Comparison of ENCODE assay signal across 11 mouse cellular contexts in the genomic region with DNA sequence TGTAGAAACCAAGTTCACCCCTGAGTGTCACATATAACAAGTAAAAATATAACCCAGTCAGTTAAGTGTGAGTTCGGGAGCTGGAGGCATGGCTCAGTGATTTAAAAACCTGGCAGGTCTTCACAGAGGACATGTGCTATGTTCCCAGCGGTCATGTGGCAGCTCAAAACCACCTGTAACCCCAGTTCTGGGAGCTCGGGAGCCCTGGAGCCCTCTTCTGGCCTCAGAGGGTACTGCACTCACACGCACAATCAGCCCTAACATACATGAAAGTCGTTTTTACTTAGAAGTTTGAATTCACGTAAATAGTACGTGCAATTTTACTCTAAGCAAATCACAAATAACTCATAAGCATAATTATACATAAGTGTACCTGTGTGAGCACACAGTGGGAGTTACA.
DNase-seq lines count a peak whose midpoint lies in the region; ATAC-seq and TF ChIP-seq lines count a peak whose summit lies in the region.
"Had no signal": no experiment of that assay in that cellular context is flagged by ENCODE, and none has a peak within 500 bp of the region (broad histone marks: within the 10 kb centered on the region; RNA-seq: fewer than 3 reads in every experiment).

No protein-coding gene starts in this region.

- no peak for DNase-seq in layer of hippocampus, adult 2 months (ENCODE audit: low spot score in 2 of 2)
- no peak for DNase-seq in layer of hippocampus, postnatal 25 days (ENCODE audit: extremely low spot score in 1 of 2, low spot score in 1 of 2)
- DNase-seq in 416B (ENCODE audit: low read depth): peak; percentile 6
- DNase-seq in c-Kit-positive CD71-positive TER-119-positive erythroid progenitor cells, embryonic 14.5 days (ENCODE audit: low spot score): peak; percentile 4
- DNase-seq in cerebellum, adult 9-10 months: no peak

- H3K27ac ChIP-seq in layer of hippocampus, adult 2 months: no peak overlapping the region
- H3K27ac ChIP-seq: heart, embryonic 13.5 days; lung, embryonic 15.5 days had no signal

- no peaks in the 10 kb centered on the region for H3K9me3 ChIP-seq in E14TG2a.4 (ENCODE audit: low read length)
- H3K9me3 ChIP-seq: heart, embryonic 13.5 days; lung, embryonic 15.5 days had no signal

- H3K36me3 ChIP-seq in E14TG2a.4 (ENCODE audit: insufficient read depth, low read length): no peaks in the 10 kb centered on the region
- H3K36me3 ChIP-seq: heart, embryonic 13.5 days; lung, embryonic 15.5 days had no signal

- H3K4me1 ChIP-seq in E14TG2a.4 (replicated peaks; ENCODE audit: low read depth, low read length): no peaks in the 10 kb centered on the region

- TF ChIP-seq CTCF in layer of hippocampus, adult 2 months (conservative IDR thresholded peaks at IDR 0.05): peak; percentile 64
- TF ChIP-seq CTCF in E14TG2a.4 (conservative IDR thresholded peaks at IDR 0.05; ENCODE audit: low read length): peak; percentile 72

- H3K27me3 ChIP-seq in E14TG2a.4 (ENCODE audit: insufficient read depth, low read length): peaks cover 22% of the 10 kb centered on the region
- H3K27me3 ChIP-seq: heart, embryonic 13.5 days; lung, embryonic 15.5 days had no signal

- H3K4me3 ChIP-seq in layer of hippocampus, adult 2 months: no peak overlapping the region
- no peak overlapping the region for H3K4me3 ChIP-seq in E14TG2a.4 (replicated peaks; ENCODE audit: low read length)
- H3K4me3 ChIP-seq: erythroblast, embryonic 14.5 days; heart, embryonic 13.5 days; lung, embryonic 15.5 days had no signal

- ATAC-seq in granulocyte monocyte progenitor cell, adult 5-6 weeks (replicated peaks; ENCODE audit: poor library complexity, severe bottlenecking): no peak; the same call in 1 of the 2 replicates
- ATAC-seq: midbrain, embryonic 16.5 days had no signal

Comparison
In these comparisons a context has a peak if more than half of its experiments do, and no peak if none do; other contexts are left out.
1. DNase-seq: peak in 416B (single experiment) and c-Kit-positive CD71-positive TER-119-positive erythroid progenitor cells, embryonic 14.5 days (single experiment); none in layer of hippocampus, adult 2 months (0 of 2), layer of hippocampus, postnatal 25 days (0 of 2) and cerebellum, adult 9-10 months (single experiment).